In the genomic region with DNA sequence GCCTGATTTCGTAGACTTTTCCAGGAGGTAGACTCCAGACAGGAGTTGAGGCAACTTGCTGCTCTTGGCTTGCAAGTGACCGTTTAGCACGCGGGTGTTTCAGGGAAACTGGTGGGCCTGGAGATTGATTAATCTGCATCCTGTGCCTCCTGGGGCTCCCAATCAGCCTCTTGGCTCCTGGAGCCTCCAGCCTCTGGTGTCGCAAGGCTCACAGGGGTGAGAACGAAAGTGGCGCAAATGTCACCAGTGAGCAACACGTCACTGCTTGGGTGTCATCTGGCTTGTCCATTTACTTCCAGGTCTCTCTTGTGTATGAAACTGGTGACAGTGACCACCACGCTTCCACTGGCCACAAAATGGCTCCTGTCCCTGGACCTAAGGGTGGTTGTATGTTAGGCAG, we compare ENCODE assay signal across 23 mouse cellular contexts. TPM values are rescaled to one million over a fixed set of nuclear protein-coding genes. Genes with fewer than 3 reads are reported as not detected.
DNase-seq lines count a peak whose midpoint lies in the region; ATAC-seq lines count a peak whose summit lies in the region.
"Had no signal": no experiment of that assay in that cellular context is flagged by ENCODE, and none has a peak within 500 bp of the region (broad histone marks: within the 10 kb centered on the region; RNA-seq: fewer than 3 reads in every experiment).

No protein-coding gene starts in this region.

- no peaks in the 10 kb centered on the region for H3K9me3 ChIP-seq in intestine, embryonic 14.5 days (ENCODE audit: control insufficient read depth, low read length)
- H3K9me3 ChIP-seq in intestine, embryonic 15.5 days = no peaks in the 10 kb centered on the region
- H3K9me3 ChIP-seq in midbrain, embryonic 11.5 days (ENCODE audit: control insufficient read depth, low read length) = no peaks in the 10 kb centered on the region
- H3K9me3 ChIP-seq in midbrain, embryonic 15.5 days = no peaks in the 10 kb centered on the region
- H3K9me3 ChIP-seq in stomach, embryonic 15.5 days = no peaks in the 10 kb centered on the region
- H3K9me3 ChIP-seq: embryonic facial prominence, embryonic 12.5 days; heart, embryonic 12.5 days; midbrain, embryonic 10.5 days had no signal

- no peak for DNase-seq in intestine, embryonic 14.5 days (ENCODE audit: low spot score)
- peak; percentile 69 for DNase-seq in midbrain, embryonic 11.5 days (ENCODE audit: low spot score, missing footprints)
- DNase-seq in spleen, postnatal 36 days (ENCODE audit: low spot score in 2 of 2) = no peak
- DNase-seq: cerebellum, postnatal 10 days; gastrocnemius, postnatal 36 days; heart, postnatal 36 days; kidney, adult 2 months; kidney, postnatal 10 days; layer of hippocampus, postnatal 36 days; thymus, adult 18-20 months; thymus, postnatal 4 days had no signal

- H3K27me3 ChIP-seq in intestine, embryonic 14.5 days (replicated peaks; ENCODE audit: control insufficient read depth, insufficient read depth, low read length) = no peaks in the 10 kb centered on the region
- no peaks in the 10 kb centered on the region for H3K27me3 ChIP-seq in intestine, embryonic 15.5 days (replicated peaks)
- H3K27me3 ChIP-seq in midbrain, embryonic 11.5 days (ENCODE audit: control insufficient read depth, insufficient read depth, low read length) = no peaks in the 10 kb centered on the region
- H3K27me3 ChIP-seq in midbrain, embryonic 15.5 days (replicated peaks) = no peaks in the 10 kb centered on the region
- no peaks in the 10 kb centered on the region for H3K27me3 ChIP-seq in stomach, embryonic 15.5 days (replicated peaks)
- H3K27me3 ChIP-seq: embryonic facial prominence, embryonic 12.5 days; heart, embryonic 12.5 days had no signal

- H3K27ac ChIP-seq in intestine, embryonic 14.5 days (ENCODE audit: low read depth) = peak overlapping the region; percentile 57; the same call in 1 of the 2 replicates
- H3K27ac ChIP-seq in intestine, embryonic 15.5 days = no peak overlapping the region
- H3K27ac ChIP-seq in midbrain, embryonic 11.5 days (ENCODE audit: low read depth, low read length) = no peak overlapping the region
- no peak overlapping the region for H3K27ac ChIP-seq in midbrain, embryonic 15.5 days
- H3K27ac ChIP-seq in brown adipose tissue, adult 24 weeks (replicated peaks; ENCODE audit: low read depth, low read length) = peak overlapping the region; percentile 99
- 0 out of 2 replicates have a peak overlapping the region, but pooled peaks have one; percentile 18 for H3K27ac ChIP-seq in stomach, embryonic 15.5 days
- H3K27ac ChIP-seq: embryonic facial prominence, embryonic 12.5 days; hindbrain, embryonic 14.5 days; liver, embryonic 14.5 days; macrophage; midbrain, embryonic 10.5 days had no signal

- H3K4me3 ChIP-seq in intestine, embryonic 14.5 days (ENCODE audit: low read depth, low read length) = no peak overlapping the region
- no peak overlapping the region for H3K4me3 ChIP-seq in intestine, embryonic 15.5 days (replicated peaks)
- H3K4me3 ChIP-seq in midbrain, embryonic 11.5 days (ENCODE audit: low read depth, low read length) = no peak overlapping the region
- H3K4me3 ChIP-seq in midbrain, embryonic 15.5 days = no peak overlapping the region
- H3K4me3 ChIP-seq in brown adipose tissue, adult 24 weeks (ENCODE audit: insufficient read depth, low read depth, low read length) = 0 out of 2 replicates have a peak overlapping the region, but pooled peaks have one; percentile 41
- no peak overlapping the region for H3K4me3 ChIP-seq in stomach, embryonic 15.5 days (replicated peaks)
- H3K4me3 ChIP-seq: embryonic facial prominence, embryonic 12.5 days; erythroblast, embryonic 14.5 days; heart, embryonic 12.5 days; midbrain, embryonic 10.5 days had no signal

- H3K36me3 ChIP-seq in intestine, embryonic 14.5 days (ENCODE audit: control insufficient read depth, insufficient read depth, low read length) = no peaks in the 10 kb centered on the region
- H3K36me3 ChIP-seq in intestine, embryonic 15.5 days = no peaks in the 10 kb centered on the region
- no peaks in the 10 kb centered on the region for H3K36me3 ChIP-seq in midbrain, embryonic 11.5 days (ENCODE audit: control insufficient read depth, insufficient read depth, low read length)
- no peaks in the 10 kb centered on the region for H3K36me3 ChIP-seq in midbrain, embryonic 15.5 days (replicated peaks)
- H3K36me3 ChIP-seq in stomach, embryonic 15.5 days = no peaks in the 10 kb centered on the region
- H3K36me3 ChIP-seq: embryonic facial prominence, embryonic 12.5 days; heart, embryonic 12.5 days; midbrain, embryonic 10.5 days had no signal

- H3K4me1 ChIP-seq in intestine, embryonic 14.5 days (replicated peaks; ENCODE audit: control insufficient read depth, insufficient read depth, low read length) = peaks cover 17% of the 10 kb centered on the region
- peaks cover 16% of the 10 kb centered on the region; the same call in 1 of the 2 replicates for H3K4me1 ChIP-seq in intestine, embryonic 15.5 days (replicated peaks)
- no peaks in the 10 kb centered on the region for H3K4me1 ChIP-seq in midbrain, embryonic 11.5 days (ENCODE audit: control insufficient read depth, insufficient read depth, low read length)
- no peaks in the 10 kb centered on the region for H3K4me1 ChIP-seq in midbrain, embryonic 15.5 days
- H3K4me1 ChIP-seq in brown adipose tissue, adult 24 weeks (ENCODE audit: control insufficient read depth, insufficient read depth, insufficient read length, low read length) = peaks cover 19% of the 10 kb centered on the region
- H3K4me1 ChIP-seq in stomach, embryonic 15.5 days = peaks cover 9% of the 10 kb centered on the region; the same call in 1 of the 2 replicates
- H3K4me1 ChIP-seq: embryonic facial prominence, embryonic 12.5 days; midbrain, embryonic 10.5 days had no signal

- no peak overlapping the region for H3K9ac ChIP-seq in intestine, embryonic 14.5 days (ENCODE audit: low read length)
- no peak overlapping the region for H3K9ac ChIP-seq in intestine, embryonic 15.5 days
- no peak overlapping the region for H3K9ac ChIP-seq in midbrain, embryonic 11.5 days (ENCODE audit: low read length)
- no peak overlapping the region for H3K9ac ChIP-seq in midbrain, embryonic 15.5 days
- no peak overlapping the region for H3K9ac ChIP-seq in stomach, embryonic 15.5 days
- H3K9ac ChIP-seq: embryonic facial prominence, embryonic 12.5 days; heart, embryonic 12.5 days; hindbrain, embryonic 14.5 days; liver, embryonic 14.5 days had no signal

- no peak for ATAC-seq in intestine, embryonic 14.5 days (replicated peaks; ENCODE audit: low FRiP score, low TSS enrichment, low read depth)
- no peak for ATAC-seq in intestine, embryonic 15.5 days
- ATAC-seq in midbrain, embryonic 11.5 days (ENCODE audit: low FRiP score) = no peak
- ATAC-seq in midbrain, embryonic 15.5 days (replicated peaks) = no peak
- ATAC-seq in stomach, embryonic 15.5 days (ENCODE audit: insufficient read depth, low FRiP score, low read depth) = no peak
- ATAC-seq: forebrain, embryonic 14.5 days had no signal

- 64% methylated on average over 9 of the region's 9 CpGs for WGBS in intestine, embryonic 14.5 days
- WGBS in intestine, embryonic 15.5 days = 68% methylated on average over 9 of the region's 9 CpGs
- 89% methylated on average over 9 of the region's 9 CpGs for WGBS in midbrain, embryonic 11.5 days
- WGBS in midbrain, embryonic 15.5 days = 88% methylated on average over 9 of the region's 9 CpGs
- WGBS in stomach, embryonic 15.5 days = 65% methylated on average over 9 of the region's 9 CpGs

- H3K4me2 ChIP-seq in intestine, embryonic 14.5 days (ENCODE audit: low read length) = no peak overlapping the region
- H3K4me2 ChIP-seq in intestine, embryonic 15.5 days (replicated peaks) = no peak overlapping the region
- H3K4me2 ChIP-seq in midbrain, embryonic 11.5 days = no peak overlapping the region
- no peak overlapping the region for H3K4me2 ChIP-seq in midbrain, embryonic 15.5 days
- no peak overlapping the region for H3K4me2 ChIP-seq in stomach, embryonic 15.5 days
- H3K4me2 ChIP-seq: embryonic facial prominence, embryonic 12.5 days; hindbrain, embryonic 14.5 days had no signal

RNA-seq across cellular contexts. Expression of a gene that starts 43.5 kb away (rescaled TPM):
- 0.67 and 0.76 TPM in 2 replicates for polyA plus RNA-seq in intestine, embryonic 14.5 days (2014; fragmentation: Nextera tagmentation; extraction: Ambion mirVana)
- polyA plus RNA-seq in intestine, embryonic 15.5 days (2015; fragmentation: Nextera tagmentation; extraction: Ambion mirVana) = 0.75 and 1.1 TPM in 2 replicates
- polyA plus RNA-seq in midbrain, embryonic 11.5 days (2014; fragmentation: Nextera tagmentation; extraction: Ambion mirVana) = 0.15 and 0.28 TPM in 2 replicates
- 1.3 and 1.4 TPM in 2 replicates for polyA plus RNA-seq in midbrain, embryonic 15.5 days (2015; fragmentation: Nextera tagmentation; extraction: Ambion mirVana)
- 21.8 and 23.9 TPM in 2 replicates for polyA plus RNA-seq in brown adipose tissue, adult 24 weeks (2012; ENCODE audit: insufficient read depth, insufficient read length, missing spikeins)
- 0.93 and 1.2 TPM in 2 replicates for polyA plus RNA-seq in stomach, embryonic 15.5 days (2015; fragmentation: Nextera tagmentation; extraction: Ambion mirVana)

Comparison
In these comparisons a context has a peak if more than half of its experiments do, and no peak if none do; other contexts are left out.
1. H3K27ac ChIP-seq: peak in intestine, embryonic 14.5 days (single experiment), brown adipose tissue, adult 24 weeks (single experiment) and stomach, embryonic 15.5 days (single experiment); none in intestine, embryonic 15.5 days (single experiment), midbrain, embryonic 11.5 days (single experiment) and midbrain, embryonic 15.5 days (single experiment).